Mouse (Mus musculus) c-Kit-positive CD71-negative TER-119-negative erythroid progenitor cells, embryonic 14.5 days (primary cell): ENCODE measurements at regions not wholly inside any gene's neighbourhood (a gene's known extent, or its start where the extent isn't known, plus 50 kb on each side); places are given as distances from the start of the nearest gene placed in this dataset.

ENCODE experiments used
- DNase-seq: peaks from one replicate; pipeline ENCODE4 v3.0.0-alpha.2; 2013; ENCODE audit warnings: low read depth

- DNase-seq = no peak
Observed at GRCm38 (mm10) chr14:54185265-54185830, 68.6 kb downstream of the Dad1 start.

- DNase-seq = no peak
Observed at GRCm38 (mm10) chr14:54183873-54184272, 70.0 kb downstream of the Dad1 start.

- no peak for DNase-seq
Observed at GRCm38 (mm10) chr14:54182838-54183237, 71.1 kb downstream of the Dad1 start.

- no peak for DNase-seq
Observed at GRCm38 (mm10) chr14:54181306-54181705, 72.6 kb downstream of the Dad1 start.

GRCm38 (mm10) chr14:54180754-54181153 is 73.2 kb downstream of the Dad1 start:
- no peak for DNase-seq

GRCm38 (mm10) chr14:54180271-54180670 is 73.6 kb downstream of the Dad1 start:
- no peak for DNase-seq

GRCm38 (mm10) chr14:54178856-54179255 is 75.0 kb downstream of the Dad1 start:
- DNase-seq = no peak

GRCm38 (mm10) chr14:54176469-54176868 is 77.4 kb downstream of the Dad1 start:
- DNase-seq = peak; percentile 24

GRCm38 (mm10) chr14:54175476-54175875 is 78.4 kb downstream of the Dad1 start:
- DNase-seq = no peak

- DNase-seq = no peak
Observed at GRCm38 (mm10) chr14:54173316-54173715, 80.6 kb downstream of the Dad1 start.

- DNase-seq = no peak
Observed at GRCm38 (mm10) chr14:54169254-54169653, 84.7 kb downstream of the Dad1 start.

- DNase-seq = no peak
Observed at GRCm38 (mm10) chr14:54168414-54168931, 85.4 kb downstream of the Dad1 start.

- DNase-seq = no peak
Observed at GRCm38 (mm10) chr14:54166057-54166456, 87.8 kb downstream of the Dad1 start.

GRCm38 (mm10) chr14:54164874-54165273 is 89.0 kb downstream of the Dad1 start:
- no peak for DNase-seq

- DNase-seq = no peak
Observed at GRCm38 (mm10) chr14:54161916-54162315, 92.0 kb downstream of the Dad1 start.

- DNase-seq = no peak
Observed at GRCm38 (mm10) chr14:54161206-54161605, 92.7 kb downstream of the Dad1 start.

GRCm38 (mm10) chr14:54159816-54160215 is 94.1 kb downstream of the Dad1 start:
- DNase-seq = no peak

GRCm38 (mm10) chr14:54158214-54158965 is 95.5 kb downstream of the Dad1 start:
- DNase-seq = no peak

- DNase-seq = no peak
Observed at GRCm38 (mm10) chr14:54156536-54156935, 97.4 kb downstream of the Dad1 start.

GRCm38 (mm10) chr14:54152485-54153235 is 101.2 kb downstream of the Dad1 start:
- DNase-seq = no peak

GRCm38 (mm10) chr14:54151921-54152320 is 102.0 kb downstream of the Dad1 start:
- no peak for DNase-seq

- no peak for DNase-seq
Observed at GRCm38 (mm10) chr14:54151272-54151671, 102.6 kb downstream of the Dad1 start.

GRCm38 (mm10) chr14:54150221-54150620 is 103.7 kb downstream of the Dad1 start:
- no peak for DNase-seq
